Mouse (Mus musculus): ENCODE measurements around the gene Prss48.

DNA sequence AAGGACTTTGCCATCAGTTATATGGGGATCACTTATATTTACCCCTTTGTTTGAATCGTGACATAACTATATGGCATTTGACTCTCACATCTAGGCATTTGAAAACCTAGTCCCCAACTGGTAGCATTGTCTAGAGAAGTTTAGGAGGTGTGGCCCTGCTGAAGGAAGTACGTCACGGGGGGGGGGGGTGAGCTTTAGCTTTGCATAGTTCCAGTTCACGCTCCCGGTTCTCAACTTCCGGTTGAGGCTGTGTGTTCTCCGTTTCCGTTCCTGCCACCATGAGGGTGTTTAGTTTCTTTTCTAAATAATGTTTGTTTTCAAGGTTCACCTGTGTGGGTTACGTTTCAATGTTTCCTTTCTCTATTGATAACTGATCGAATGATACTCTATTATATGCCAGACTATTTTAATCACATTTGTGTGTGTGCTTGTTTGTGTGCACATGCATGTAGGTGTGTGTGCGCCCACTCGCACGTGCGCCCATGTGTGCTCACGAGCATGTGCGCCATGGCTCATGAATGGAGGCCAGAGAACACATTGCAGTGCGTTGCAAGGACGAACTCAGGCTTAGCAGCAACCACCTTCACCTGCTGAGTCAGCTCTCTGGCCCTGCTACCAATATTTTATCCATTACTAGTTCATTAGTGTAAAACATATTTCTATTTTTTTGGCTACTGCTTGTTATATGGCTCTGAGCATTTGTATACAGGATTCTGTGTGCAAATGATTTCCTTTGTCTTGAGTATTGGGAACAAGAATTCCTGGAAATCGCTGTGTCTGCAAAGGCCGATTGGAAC is 23.2 kb upstream of the Prss48 start:
- TF ChIP-seq CTCF (IDR thresholded peaks at IDR 0.05; ENCODE audit: control insufficient read depth, insufficient read depth, insufficient read length) = no peak
- TF ChIP-seq CEBPB (IDR thresholded peaks at IDR 0.05; ENCODE audit: low read depth) = no peak
